Mouse (Mus musculus) left cerebral cortex, postnatal 36 days (tissue): ENCODE measurements around the gene Nars2. TPM values are rescaled to one million over a fixed set of nuclear protein-coding genes. Genes with fewer than 3 reads are reported as not detected.
A peak's percentile ranks its signal among the peaks of the same experiment; 100 is the strongest.
"Not testable (repeated sequence)": the region's sequence is repeated elsewhere in the genome, so short reads cannot be mapped to it uniquely, and the experiment has no call there.

Experiments used
- DNase-seq, 2 experiments: peaks; one replicate each; pipeline ENCODE4 v3.0.0; 2021 to 2022; ENCODE audit warnings: low spot score in 2 of 2, mixed read lengths in 1 of 2
- intact Hi-C: fragments of 180-260 bp; cut with DNase I; formaldehyde crosslinking; loops from one replicate; pipeline ENCODE4 v1.15.1; 2025
- total RNA-seq, 2 experiments: library from RNA; stranded (reverse); gene quantifications; 2 replicates each; pipeline ENCODE4 v1.2.3; 2021

The Nars2 gene
- 10 to 100 TPM; 17.7 to 20.8 TPM for total RNA-seq

GRCm38 (mm10) chr7:96951281-96952051 lies at the start of gene Nars2:
TSS of gene Nars2 (plus strand) at chr7:96951505.
- peak; percentile 89 to 90 for DNase-seq
- intact Hi-C loops, result no loop called here

GRCm38 (mm10) chr7:96902183-96902582 lies 49.1 kb upstream of the Nars2 start:
- DNase-seq, result no peak
- intact Hi-C loops, result no loop called here

- no peak for DNase-seq
- intact Hi-C loops, result no loop called here
Observed at GRCm38 (mm10) chr7:96903088-96903985, 48.0 kb upstream of the Nars2 start.

GRCm38 (mm10) chr7:96904442-96904841 lies 46.9 kb upstream of the Nars2 start:
- intact Hi-C loops, result no loop called here
- DNase-seq, result no peak

GRCm38 (mm10) chr7:96904936-96905335 lies 46.4 kb upstream of the Nars2 start:
- intact Hi-C loops, result no loop called here
- no peak for DNase-seq

- intact Hi-C loops, result no loop called here
- no peak for DNase-seq
Observed at GRCm38 (mm10) chr7:96905422-96905821, 45.9 kb upstream of the Nars2 start.

- intact Hi-C loops, result no loop called here
- DNase-seq, result no peak
Observed at GRCm38 (mm10) chr7:96906216-96906615, 45.1 kb upstream of the Nars2 start.

GRCm38 (mm10) chr7:96907971-96908680 lies 43.2 kb upstream of the Nars2 start:
- DNase-seq, result no peak
- intact Hi-C loops, result no loop called here

- no peak for DNase-seq
- intact Hi-C loops, result loop anchor here (5.0 to 10.0 kb wide), 4 partner anchors 133 to 1415 kb away; no protein-coding TSS in a partner anchor
Observed at GRCm38 (mm10) chr7:96909856-96910255, 41.4 kb upstream of the Nars2 start.

- intact Hi-C loops, result loop anchor here (5.0 to 10.0 kb wide), 4 partner anchors 133 to 1416 kb away; no protein-coding TSS in a partner anchor
- DNase-seq, result no peak
Observed at GRCm38 (mm10) chr7:96910310-96910960, 40.9 kb upstream of the Nars2 start.

- intact Hi-C loops, result loop anchor here (5.0 to 10.0 kb wide), 4 partner anchors 137 to 1419 kb away; no protein-coding TSS in a partner anchor
- DNase-seq, result peak; percentile 78 to 82
Observed at GRCm38 (mm10) chr7:96914031-96914430, 37.3 kb upstream of the Nars2 start.

GRCm38 (mm10) chr7:96915452-96916105 lies 35.7 kb upstream of the Nars2 start:
- peak in 1 of 2 experiments; percentile 38 for DNase-seq
- intact Hi-C loops, result loop anchor here (10.0 kb wide), 2 partner anchors 701 to 1421 kb away; no protein-coding TSS in a partner anchor

- no peak for DNase-seq
- intact Hi-C loops, result no loop called here
Observed at GRCm38 (mm10) chr7:96920447-96921095, 30.7 kb upstream of the Nars2 start.

GRCm38 (mm10) chr7:96922927-96923326 lies 28.4 kb upstream of the Nars2 start:
- DNase-seq, result no peak
- intact Hi-C loops, result no loop called here

GRCm38 (mm10) chr7:96943715-96944377 lies 7.5 kb upstream of the Nars2 start:
- no peak for DNase-seq
- intact Hi-C loops, result no loop called here

GRCm38 (mm10) chr7:96946501-96946900 lies 4.8 kb upstream of the Nars2 start:
- intact Hi-C loops, DNase-seq: not testable (repeated sequence)

- no peak for DNase-seq
- intact Hi-C loops, result no loop called here
Observed at GRCm38 (mm10) chr7:96952094-96952493, 789 bp downstream of the Nars2 start.

- intact Hi-C loops, result no loop called here
- DNase-seq, result no peak
Observed at GRCm38 (mm10) chr7:96959168-96959567, 7.9 kb downstream of the Nars2 start.
